Mouse (Mus musculus) limb, embryonic 12.5 days (tissue): ENCODE results near the gene Egflam. TPM values are rescaled to one million over a fixed set of nuclear protein-coding genes. Genes with fewer than 3 reads are reported as not detected.

Source experiments
- ATAC-seq: fragments of 200-750 bp; cut with Nextera tagmentation; 2 replicates; pipeline ENCODE4 v1.8.0; 2017; ENCODE audit warnings: low read depth, moderate TSS enrichment; ENCODE audit not compliant: insufficient number of reproducible peaks, insufficient read depth, low FRiP score, low TSS enrichment
- H3K27ac ChIP-seq: fragments of 300-500 bp; sonication (generic); 2 replicates; pipeline ENCODE4 v1.5.1; 2016; ENCODE audit warnings: mild to moderate bottlenecking, moderate library complexity
- H3K27me3 ChIP-seq: fragments of 300-500 bp; sonication (generic); 2 replicates; pipeline ENCODE4 v1.6.1; 2016; ENCODE audit warnings: mild to moderate bottlenecking, moderate library complexity
- H3K36me3 ChIP-seq: fragments of 300-500 bp; sonication (generic); 2 replicates; pipeline ENCODE4 v1.6.1; 2016; ENCODE audit warnings: mild to moderate bottlenecking, moderate library complexity
- H3K4me1 ChIP-seq: fragments of 300-500 bp; sonication (generic); replicated peaks from 2 replicates; pipeline ENCODE4 v1.6.1; 2016
- H3K4me2 ChIP-seq: fragments of 300-500 bp; sonication (generic); 2 replicates; pipeline ENCODE4 v1.6.1; 2016; ENCODE audit warnings: mild to moderate bottlenecking, moderate library complexity
- H3K4me3 ChIP-seq: fragments of 300-500 bp; sonication (generic); replicated peaks from 2 replicates; pipeline ENCODE4 v1.5.1; 2016; ENCODE audit warnings: mild to moderate bottlenecking
- H3K9ac ChIP-seq: fragments of 300-500 bp; sonication (generic); replicated peaks from 2 replicates; pipeline ENCODE4 v1.6.1; 2016; ENCODE audit warnings: mild to moderate bottlenecking, moderate library complexity
- H3K9me3 ChIP-seq: fragments of 300-500 bp; sonication (generic); 2 replicates; pipeline ENCODE4 v1.6.1; 2016; ENCODE audit warnings: mild to moderate bottlenecking, moderate library complexity
- WGBS: fragments of 180-500 bp; shearing (Covaris S2); methylation state at CpG from one replicate; pipeline ENCODE4 v1.1.7; 2016; 5-methylcytosine and 5-hydroxymethylcytosine counted together
- polyA plus RNA-seq: library from polyadenylated mRNA; unstranded; fragments of >200 nt; fragmentation: Nextera tagmentation; extraction: Ambion mirVana; gene quantifications from 2 replicates; pipeline ENCODE4 v1.2.1, GENCODE M21; 2016

Egflam gene
- polyA plus RNA-seq, 1 experiment from 2014 or later, result 19.6 TPM

GRCm38 (mm10) chr15:7167906-7168532, 230.2 kb downstream of the Egflam start:
- no peak overlapping the region for H3K27ac ChIP-seq
- H3K9ac ChIP-seq, result no peak overlapping the region
- peaks cover 36% of the 10 kb centered on the region for H3K36me3 ChIP-seq
- H3K27me3 ChIP-seq, result 0 out of 2 replicates have a peak, but pooled peaks cover 3% of the 10 kb centered on the region
- H3K4me1 ChIP-seq, result peaks cover 5% of the 10 kb centered on the region
- no peak for ATAC-seq
- H3K4me2 ChIP-seq, result no peak overlapping the region
- H3K9me3 ChIP-seq, result no peaks in the 10 kb centered on the region
- no peak overlapping the region for H3K4me3 ChIP-seq
- WGBS, result 46% methylated on average over 11 of the region's 11 CpGs

- ATAC-seq, result no peak
- H3K4me1 ChIP-seq, result peaks cover 9% of the 10 kb centered on the region
Observed at GRCm38 (mm10) chr15:7167238-7167905, 230.8 kb downstream of the Egflam start.

GRCm38 (mm10) chr15:7166735-7167134, 231.5 kb downstream of the Egflam start:
- Histone ChIP-seq H3K27ac (no peak overlapping the region), H3K4me1 (peaks cover 9% of the 10 kb centered on the region), H3K36me3 (peaks cover 40% of the 10 kb centered on the region), H3K9me3 (no peaks in the 10 kb centered on the region), H3K27me3 (0 out of 2 replicates have a peak, but pooled peaks cover 3% of the 10 kb centered on the region), H3K9ac (no peak overlapping the region), H3K4me2 (no peak overlapping the region), H3K4me3 (no peak overlapping the region)
- ATAC-seq, result no peak
- 90% methylated on average over 9 of the region's 9 CpGs for WGBS

More at GRCm38 (mm10) chr15:7167238-7167905, 230.8 kb downstream of the Egflam start:
- H3K9me3 ChIP-seq, result no peaks in the 10 kb centered on the region
- H3K9ac ChIP-seq, result no peak overlapping the region
- 86% methylated on average over 10 of the region's 10 CpGs for WGBS
- peaks cover 36% of the 10 kb centered on the region for H3K36me3 ChIP-seq
- H3K4me2 ChIP-seq, result no peak overlapping the region
- no peak overlapping the region for H3K4me3 ChIP-seq
- H3K27me3 ChIP-seq, result 0 out of 2 replicates have a peak, but pooled peaks cover 3% of the 10 kb centered on the region
- no peak overlapping the region for H3K27ac ChIP-seq

GRCm38 (mm10) chr15:7163851-7164250, 234.3 kb downstream of the Egflam start:
- Histone ChIP-seq H3K4me2 (no peak overlapping the region), H3K9ac (no peak overlapping the region), H3K4me1 (peaks cover 9% of the 10 kb centered on the region), H3K27ac (no peak overlapping the region), H3K36me3 (peaks cover 43% of the 10 kb centered on the region), H3K27me3 (0 out of 2 replicates have a peak, but pooled peaks cover 3% of the 10 kb centered on the region), H3K4me3 (no peak overlapping the region), H3K9me3 (no peaks in the 10 kb centered on the region)
- WGBS, result 58% methylated on average over 6 of the region's 6 CpGs
- no peak for ATAC-seq

GRCm38 (mm10) chr15:7160321-7160720, 237.9 kb downstream of the Egflam start:
- Histone ChIP-seq H3K36me3 (peaks cover 57% of the 10 kb centered on the region), H3K4me3 (no peak overlapping the region), H3K27ac (no peak overlapping the region), H3K9me3 (no peaks in the 10 kb centered on the region), H3K4me2 (no peak overlapping the region), H3K9ac (no peak overlapping the region), H3K27me3 (no peaks in the 10 kb centered on the region), H3K4me1 (peaks cover 9% of the 10 kb centered on the region)
- WGBS, result 86% methylated on average over 8 of the region's 8 CpGs
- ATAC-seq, result no peak

- no peaks in the 10 kb centered on the region for H3K9me3 ChIP-seq
- 91% methylated on average over 9 of the region's 9 CpGs for WGBS
- H3K4me1 ChIP-seq, result peaks cover 9% of the 10 kb centered on the region
- H3K27ac ChIP-seq, result no peak overlapping the region
- H3K4me2 ChIP-seq, result no peak overlapping the region
- no peak overlapping the region for H3K4me3 ChIP-seq
- no peaks in the 10 kb centered on the region for H3K27me3 ChIP-seq
- peaks cover 56% of the 10 kb centered on the region for H3K36me3 ChIP-seq
- ATAC-seq, result no peak
- H3K9ac ChIP-seq, result no peak overlapping the region
Observed at GRCm38 (mm10) chr15:7159869-7160268, 238.3 kb downstream of the Egflam start.

- no peak overlapping the region for H3K27ac ChIP-seq
- ATAC-seq, result no peak
- no peak overlapping the region for H3K9ac ChIP-seq
- peaks cover 49% of the 10 kb centered on the region for H3K36me3 ChIP-seq
- no peak overlapping the region for H3K4me3 ChIP-seq
- WGBS, result 82% methylated on average over 6 of the region's 6 CpGs
- no peaks in the 10 kb centered on the region for H3K27me3 ChIP-seq
- no peak overlapping the region for H3K4me2 ChIP-seq
- H3K4me1 ChIP-seq, result 0 out of 2 replicates have a peak, but pooled peaks cover 1% of the 10 kb centered on the region
- H3K9me3 ChIP-seq, result no peaks in the 10 kb centered on the region
Observed at GRCm38 (mm10) chr15:7157658-7158057, 240.5 kb downstream of the Egflam start.
